In the genomic region with DNA sequence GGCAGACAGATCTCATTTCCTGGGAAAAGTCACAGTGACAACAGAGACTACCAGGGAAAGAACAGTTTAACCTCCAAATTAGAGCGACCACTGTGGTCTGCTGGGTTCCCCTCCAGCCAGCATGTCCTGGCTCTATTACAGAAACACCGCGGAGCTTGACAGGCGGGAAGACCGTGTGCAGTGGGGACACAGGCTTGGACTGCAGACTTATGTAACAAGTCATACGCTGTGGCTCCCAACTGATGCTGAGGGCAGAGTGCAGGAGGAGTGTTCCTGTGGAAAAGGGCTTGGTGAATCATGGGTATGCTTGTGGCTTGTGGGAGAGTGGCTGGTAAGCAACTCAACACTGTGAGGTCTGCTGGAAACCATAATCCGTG, we compare ENCODE assay signal across 9 mouse cellular contexts.
DNase-seq lines count a peak whose midpoint lies in the region; ATAC-seq and TF ChIP-seq lines count a peak whose summit lies in the region.
"Had no signal": no experiment of that assay in that cellular context is flagged by ENCODE, and none has a peak within 500 bp of the region (broad histone marks: within the 10 kb centered on the region; RNA-seq: fewer than 3 reads in every experiment).

No protein-coding gene starts in this region.

- H3K36me3 ChIP-seq in forebrain, embryonic 11.5 days (ENCODE audit: control insufficient read depth, insufficient read depth, low read length): no peaks in the 10 kb centered on the region
- H3K36me3 ChIP-seq in forebrain, postnatal 0 days (ENCODE audit: insufficient read depth): no peaks in the 10 kb centered on the region
- H3K36me3 ChIP-seq in forebrain, embryonic 13.5 days (ENCODE audit: poor library complexity, severe bottlenecking): no peaks in the 10 kb centered on the region

- intact Hi-C loops in left cerebral cortex, adult 2 months (cut with DNase I): no loop called here

- H3K27me3 ChIP-seq in forebrain, embryonic 11.5 days (ENCODE audit: control insufficient read depth, insufficient read depth, low read length): no peaks in the 10 kb centered on the region
- H3K27me3 ChIP-seq in forebrain, postnatal 0 days (ENCODE audit: insufficient read depth, low read length): no peaks in the 10 kb centered on the region
- H3K27me3 ChIP-seq in forebrain, embryonic 13.5 days: no peaks in the 10 kb centered on the region

- no peaks in the 10 kb centered on the region for H3K9me3 ChIP-seq in forebrain, embryonic 11.5 days (ENCODE audit: control insufficient read depth, low read length)
- no peaks in the 10 kb centered on the region for H3K9me3 ChIP-seq in forebrain, postnatal 0 days (ENCODE audit: low read length)
- H3K9me3 ChIP-seq in forebrain, embryonic 13.5 days (replicated peaks): no peaks in the 10 kb centered on the region

- WGBS in forebrain, embryonic 11.5 days: 80% methylated on average over 7 of the region's 7 CpGs
- WGBS in forebrain, postnatal 0 days: 66% methylated on average over 7 of the region's 7 CpGs
- 70% methylated on average over 7 of the region's 7 CpGs for WGBS in forebrain, embryonic 13.5 days

- H3K4me2 ChIP-seq in forebrain, embryonic 11.5 days (ENCODE audit: low read depth, low read length, severe bottlenecking): no peak overlapping the region
- no peak overlapping the region for H3K4me2 ChIP-seq in forebrain, postnatal 0 days (ENCODE audit: low read depth)
- H3K4me2 ChIP-seq in forebrain, embryonic 13.5 days: no peak overlapping the region

- ATAC-seq in forebrain, embryonic 11.5 days (replicated peaks; ENCODE audit: low FRiP score): peak; percentile 36; the same call in 1 of the 2 replicates
- ATAC-seq in forebrain, postnatal 0 days: no peak
- ATAC-seq in forebrain, embryonic 13.5 days: 0 out of 2 replicates have a peak, but pooled peaks have one; percentile 24

- DNase-seq in forebrain, embryonic 11.5 days (ENCODE audit: low spot score): no peak
- DNase-seq in forebrain, postnatal 0 days: no peak
- peak; percentile 81 for DNase-seq in brain, adult 2 months (ENCODE audit: low read depth, low spot score)
- peak; percentile 20 to 86 for DNase-seq in kidney, postnatal 25 days
- DNase-seq in left cerebral cortex, adult 2 months (ENCODE audit: extremely low spot score in 1 of 2, low spot score in 2 of 2): no peak
- DNase-seq in spleen, adult 12 weeks (ENCODE audit: low spot score): no peak
- no peak for DNase-seq in left cerebral cortex, adult 9 months (ENCODE audit: low spot score in 2 of 2)

- no peak overlapping the region for H3K27ac ChIP-seq in forebrain, embryonic 11.5 days (ENCODE audit: low read depth, low read length)
- no peak overlapping the region for H3K27ac ChIP-seq in forebrain, postnatal 0 days (ENCODE audit: low read depth, low read length)
- H3K27ac ChIP-seq in forebrain, embryonic 13.5 days: no peak overlapping the region
- no peak overlapping the region for H3K27ac ChIP-seq in left cerebral cortex, adult 2 months

- H3K4me1 ChIP-seq in forebrain, embryonic 11.5 days (replicated peaks; ENCODE audit: control insufficient read depth, insufficient read depth, low read length): no peaks in the 10 kb centered on the region
- H3K4me1 ChIP-seq in forebrain, postnatal 0 days (ENCODE audit: insufficient read depth): no peaks in the 10 kb centered on the region
- H3K4me1 ChIP-seq in forebrain, embryonic 13.5 days: no peaks in the 10 kb centered on the region

- no peak overlapping the region for H3K9ac ChIP-seq in forebrain, embryonic 11.5 days (ENCODE audit: low read length)
- no peak overlapping the region for H3K9ac ChIP-seq in forebrain, postnatal 0 days
- H3K9ac ChIP-seq in forebrain, embryonic 13.5 days: no peak overlapping the region

- no peak overlapping the region for H3K4me3 ChIP-seq in forebrain, embryonic 11.5 days (ENCODE audit: low read depth, low read length)
- no peak overlapping the region for H3K4me3 ChIP-seq in forebrain, postnatal 0 days (ENCODE audit: low read depth, low read length)
- H3K4me3 ChIP-seq in forebrain, embryonic 13.5 days: no peak overlapping the region
- no peak overlapping the region for H3K4me3 ChIP-seq in left cerebral cortex, adult 2 months
- H3K4me3 ChIP-seq: myocyte had no signal

- TF ChIP-seq CTCF in forebrain, postnatal 0 days (IDR thresholded peaks at IDR 0.05; ENCODE audit: low read depth): no peak
- no peak for TF ChIP-seq CTCF in left cerebral cortex, adult 2 months (IDR thresholded peaks at IDR 0.05)

Comparison
In these comparisons a context has a peak if more than half of its experiments do, and no peak if none do; other contexts are left out.
1. DNase-seq: peak in brain, adult 2 months (single experiment) and kidney, postnatal 25 days (2 of 2); none in forebrain, embryonic 11.5 days (single experiment), forebrain, postnatal 0 days (single experiment), left cerebral cortex, adult 2 months (0 of 2), spleen, adult 12 weeks (single experiment) and left cerebral cortex, adult 9 months (0 of 2).